Comparison of ENCODE assay signal across 10 mouse cellular contexts in genomic region chr7:16147643-16148042, GRCm38 (mm10). TPM values are rescaled to one million over a fixed set of nuclear protein-coding genes. Genes with fewer than 3 reads are reported as not detected.
A peak's percentile ranks its signal among the peaks of the same experiment; 100 is the strongest.
DNase-seq lines count a peak whose midpoint lies in the region; ATAC-seq lines count a peak whose summit lies in the region.
"Had no signal": no experiment of that assay in that cellular context is flagged by ENCODE, and none has a peak within 500 bp of the region (broad histone marks: within the 10 kb centered on the region; RNA-seq: fewer than 3 reads in every experiment).

No protein-coding gene starts in this region.

- peaks cover 18% of the 10 kb centered on the region for H3K4me1 ChIP-seq in forebrain, embryonic 10.5 days
- H3K4me1 ChIP-seq in forebrain, embryonic 13.5 days: peaks cover 19% of the 10 kb centered on the region
- peaks cover 7% of the 10 kb centered on the region; the same call in 1 of the 2 replicates for H3K4me1 ChIP-seq in forebrain, embryonic 14.5 days (ENCODE audit: control insufficient read depth, insufficient read depth, low read length)
- H3K4me1 ChIP-seq: stomach, embryonic 15.5 days had no signal

- H3K9me3 ChIP-seq in forebrain, embryonic 10.5 days: no peaks in the 10 kb centered on the region
- H3K9me3 ChIP-seq in forebrain, embryonic 13.5 days (replicated peaks): no peaks in the 10 kb centered on the region
- H3K9me3 ChIP-seq in forebrain, embryonic 14.5 days (replicated peaks; ENCODE audit: control insufficient read depth, low read length): no peaks in the 10 kb centered on the region
- H3K9me3 ChIP-seq: embryonic facial prominence, embryonic 15.5 days; stomach, embryonic 15.5 days had no signal

- H3K4me3 ChIP-seq in forebrain, embryonic 10.5 days: no peak overlapping the region
- no peak overlapping the region for H3K4me3 ChIP-seq in forebrain, embryonic 13.5 days
- no peak overlapping the region for H3K4me3 ChIP-seq in forebrain, embryonic 14.5 days (ENCODE audit: low read depth, low read length)
- H3K4me3 ChIP-seq: embryonic facial prominence, embryonic 15.5 days; stomach, embryonic 15.5 days had no signal

- DNase-seq in forebrain, embryonic 10.5 days (ENCODE audit: extremely low spot score, low spot score): peak; percentile 69
- DNase-seq in right cerebral cortex, postnatal 4 days: peak; percentile 59
- no peak for DNase-seq in right cerebral cortex, postnatal 14 days
- DNase-seq in forebrain, embryonic 14.5 days (ENCODE audit: low spot score): peak; percentile 13
- peak; percentile 92 for DNase-seq in kidney, postnatal 4 days
- peak; percentile 62 for DNase-seq in ovary, postnatal 14 days (ENCODE audit: low spot score)
- DNase-seq in left cerebral cortex, postnatal 25 days (ENCODE audit: low spot score in 2 of 2): no peak

- H3K27ac ChIP-seq in forebrain, embryonic 10.5 days: no peak overlapping the region
- H3K27ac ChIP-seq in forebrain, embryonic 13.5 days: no peak overlapping the region
- H3K27ac ChIP-seq in forebrain, embryonic 14.5 days (ENCODE audit: low read depth, low read length): 0 out of 2 replicates have a peak overlapping the region, but pooled peaks have one; percentile 40
- H3K27ac ChIP-seq: embryonic facial prominence, embryonic 15.5 days; stomach, embryonic 15.5 days had no signal

- intact Hi-C loops in left cerebral cortex, postnatal 25 days (cut with DNase I): no loop called here

- H3K36me3 ChIP-seq in forebrain, embryonic 10.5 days (replicated peaks): peaks cover 8% of the 10 kb centered on the region; the same call in 1 of the 2 replicates
- peaks cover 12% of the 10 kb centered on the region for H3K36me3 ChIP-seq in forebrain, embryonic 13.5 days (ENCODE audit: poor library complexity, severe bottlenecking)
- H3K36me3 ChIP-seq in forebrain, embryonic 14.5 days (ENCODE audit: control insufficient read depth, insufficient read depth, low read length): peaks cover 10% of the 10 kb centered on the region; the same call in 1 of the 2 replicates
- H3K36me3 ChIP-seq: embryonic facial prominence, embryonic 15.5 days; stomach, embryonic 15.5 days had no signal

- no peak for ATAC-seq in forebrain, embryonic 13.5 days
- peak; percentile 32; the same call in 1 of the 2 replicates for ATAC-seq in forebrain, embryonic 14.5 days

- 20% methylated on average over 15 of the region's 15 CpGs for WGBS in forebrain, embryonic 10.5 days
- 15% methylated on average over 15 of the region's 15 CpGs for WGBS in forebrain, embryonic 13.5 days
- WGBS in forebrain, embryonic 14.5 days: 13% methylated on average over 15 of the region's 15 CpGs

- H3K9ac ChIP-seq in forebrain, embryonic 13.5 days: no peak overlapping the region
- H3K9ac ChIP-seq in forebrain, embryonic 14.5 days (ENCODE audit: low read length): no peak overlapping the region
- H3K9ac ChIP-seq: embryonic facial prominence, embryonic 15.5 days; stomach, embryonic 15.5 days had no signal

- H3K4me2 ChIP-seq in forebrain, embryonic 13.5 days: no peak overlapping the region
- no peak overlapping the region for H3K4me2 ChIP-seq in forebrain, embryonic 14.5 days (ENCODE audit: low read length)
- H3K4me2 ChIP-seq: embryonic facial prominence, embryonic 15.5 days; stomach, embryonic 15.5 days had no signal

- H3K27me3 ChIP-seq in forebrain, embryonic 10.5 days (ENCODE audit: poor library complexity, severe bottlenecking): peaks cover 22% of the 10 kb centered on the region
- H3K27me3 ChIP-seq in forebrain, embryonic 13.5 days: no peaks in the 10 kb centered on the region
- H3K27me3 ChIP-seq in forebrain, embryonic 14.5 days (replicated peaks; ENCODE audit: control insufficient read depth, insufficient read depth, low read length): no peaks in the 10 kb centered on the region
- H3K27me3 ChIP-seq: embryonic facial prominence, embryonic 15.5 days; stomach, embryonic 15.5 days had no signal

RNA-seq across cellular contexts. Expression of gene Slc8a2, which starts 18.0 kb away (rescaled TPM):
- polyA plus RNA-seq in forebrain, embryonic 10.5 days (2016; fragmentation: Nextera tagmentation; extraction: Ambion mirVana): 0.22 and 0.34 TPM in 2 replicates
- 0.67 and 0.68 TPM in 2 replicates for polyA plus RNA-seq in forebrain, embryonic 13.5 days (2015; fragmentation: Nextera tagmentation; extraction: Ambion mirVana)
- polyA plus RNA-seq in forebrain, embryonic 14.5 days (2014; fragmentation: Nextera tagmentation; extraction: Ambion mirVana): 0.85 and 0.94 TPM in 2 replicates
- total RNA-seq in left cerebral cortex, postnatal 25 days (2021): 100 to 1,000 TPM; 263 to 264 TPM

RNA-seq across cellular contexts. Expression of gene Meis3, which starts 27.2 kb away (rescaled TPM):
- polyA plus RNA-seq in forebrain, embryonic 10.5 days (2016; fragmentation: Nextera tagmentation; extraction: Ambion mirVana): 56.7 and 57.5 TPM in 2 replicates
- 96.9 and 104 TPM in 2 replicates for polyA plus RNA-seq in forebrain, embryonic 13.5 days (2015; fragmentation: Nextera tagmentation; extraction: Ambion mirVana)
- polyA plus RNA-seq in forebrain, embryonic 14.5 days (2014; fragmentation: Nextera tagmentation; extraction: Ambion mirVana): 88.8 and 97.6 TPM in 2 replicates
- total RNA-seq in left cerebral cortex, postnatal 25 days (2021): 10 to 100 TPM; 33.3 to 43.5 TPM

RNA-seq across cellular contexts. Expression of gene Kptn, which starts 27.9 kb away (rescaled TPM):
- 26.0 and 28.8 TPM in 2 replicates for polyA plus RNA-seq in forebrain, embryonic 10.5 days (2016; fragmentation: Nextera tagmentation; extraction: Ambion mirVana)
- polyA plus RNA-seq in forebrain, embryonic 13.5 days (2015; fragmentation: Nextera tagmentation; extraction: Ambion mirVana): 37.2 and 38.4 TPM in 2 replicates
- polyA plus RNA-seq in forebrain, embryonic 14.5 days (2014; fragmentation: Nextera tagmentation; extraction: Ambion mirVana): 34.5 and 37.0 TPM in 2 replicates
- total RNA-seq in left cerebral cortex, postnatal 25 days (2021): 10 to 100 TPM; 36.0 to 42.7 TPM

RNA-seq across cellular contexts. Expression of gene Napa, which starts 49.4 kb away (rescaled TPM):
- 169 and 171 TPM in 2 replicates for polyA plus RNA-seq in forebrain, embryonic 10.5 days (2016; fragmentation: Nextera tagmentation; extraction: Ambion mirVana)
- polyA plus RNA-seq in forebrain, embryonic 13.5 days (2015; fragmentation: Nextera tagmentation; extraction: Ambion mirVana): 166 and 186 TPM in 2 replicates
- 156 and 164 TPM in 2 replicates for polyA plus RNA-seq in forebrain, embryonic 14.5 days (2014; fragmentation: Nextera tagmentation; extraction: Ambion mirVana)
- 100 to 1,000 TPM; 264 to 272 TPM for total RNA-seq in left cerebral cortex, postnatal 25 days (2021)

Comparison
In these comparisons a context has a peak if more than half of its experiments do, and no peak if none do; other contexts are left out.
1. DNase-seq: peak in forebrain, embryonic 10.5 days (single experiment), right cerebral cortex, postnatal 4 days (single experiment), forebrain, embryonic 14.5 days (single experiment), kidney, postnatal 4 days (2 of 2) and ovary, postnatal 14 days (single experiment); none in right cerebral cortex, postnatal 14 days (single experiment) and left cerebral cortex, postnatal 25 days (0 of 2).